Mouse (Mus musculus): ENCODE results near the gene Mansc1.
A peak's percentile ranks its signal among the peaks of the same experiment; 100 is the strongest.

Mansc1 gene

GRCm38 (mm10) chr6:134636476-134636875 lies 4.2 kb upstream of the Mansc1 start:
- DNase-seq, result no peak

GRCm38 (mm10) chr6:134633553-134633952 lies 1.3 kb upstream of the Mansc1 start:
- DNase-seq, result no peak

- peak; percentile 25 for DNase-seq
Observed at GRCm38 (mm10) chr6:134632756-134633155, 468 bp upstream of the Mansc1 start.

GRCm38 (mm10) chr6:134630447-134630846 lies 1.8 kb downstream of the Mansc1 start:
- no peak for DNase-seq

GRCm38 (mm10) chr6:134626564-134626963 lies 5.7 kb downstream of the Mansc1 start:
- DNase-seq, result no peak

GRCm38 (mm10) chr6:134625431-134625830 lies 6.9 kb downstream of the Mansc1 start:
- DNase-seq, result no peak

- DNase-seq, result no peak
Observed at GRCm38 (mm10) chr6:134621552-134621949, 10.7 kb downstream of the Mansc1 start.

GRCm38 (mm10) chr6:134620846-134621551 lies 11.3 kb downstream of the Mansc1 start:
- DNase-seq, result no peak

- no peak for DNase-seq
Observed at GRCm38 (mm10) chr6:134620129-134620528, 12.2 kb downstream of the Mansc1 start.

- no peak for DNase-seq
Observed at GRCm38 (mm10) chr6:134617589-134617988, 14.7 kb downstream of the Mansc1 start.

- DNase-seq, result peak; percentile 87
Observed at GRCm38 (mm10) chr6:134614723-134615648, 17.3 kb downstream of the Mansc1 start.

- no peak for DNase-seq
Observed at GRCm38 (mm10) chr6:134614322-134614721, 18.0 kb downstream of the Mansc1 start.

GRCm38 (mm10) chr6:134611896-134612295 lies 20.4 kb downstream of the Mansc1 start:
- no peak for DNase-seq

- no peak for DNase-seq
Observed at GRCm38 (mm10) chr6:134610380-134610779, 21.9 kb downstream of the Mansc1 start.

- no peak for DNase-seq
Observed at GRCm38 (mm10) chr6:134606949-134607746, 25.1 kb downstream of the Mansc1 start.

GRCm38 (mm10) chr6:134606540-134606939 lies 25.7 kb downstream of the Mansc1 start:
- DNase-seq, result no peak

GRCm38 (mm10) chr6:134605196-134605595 lies 27.1 kb downstream of the Mansc1 start:
- no peak for DNase-seq

GRCm38 (mm10) chr6:134602371-134603003 lies 29.8 kb downstream of the Mansc1 start:
- no peak for DNase-seq

GRCm38 (mm10) chr6:134601766-134602165 lies 30.5 kb downstream of the Mansc1 start:
- no peak for DNase-seq

- no peak for DNase-seq
Observed at GRCm38 (mm10) chr6:134601130-134601529, 31.2 kb downstream of the Mansc1 start.

- DNase-seq, result no peak
Observed at GRCm38 (mm10) chr6:134599239-134599638, 33.0 kb downstream of the Mansc1 start.

GRCm38 (mm10) chr6:134597651-134598229 lies 34.5 kb downstream of the Mansc1 start:
- no peak for DNase-seq

Measured in cerebellum, adult 8-10 months (tissue).